Mouse (Mus musculus) neural tube, embryonic 14.5 days (tissue): ENCODE data around the gene Ifi47. TPM values are rescaled to one million over a fixed set of nuclear protein-coding genes. Genes with fewer than 3 reads are reported as not detected.
"Not testable (repeated sequence)": the region's sequence is repeated elsewhere in the genome, so short reads cannot be mapped to it uniquely, and the experiment has no call there.

Source experiments
- ATAC-seq: fragments of 200-750 bp; cut with Nextera tagmentation; 2 replicates; pipeline ENCODE4 v1.8.0; 2017; ENCODE audit warnings: low read depth, mild to moderate bottlenecking, moderate TSS enrichment, moderate library complexity
- H3K27ac ChIP-seq: fragments of 300-500 bp; sonication (generic); 2 replicates; pipeline ENCODE4 v1.5.1; 2014; ENCODE audit warnings: low read depth, mild to moderate bottlenecking, control low read depth, low read length, moderate library complexity, mixed read lengths
- H3K27me3 ChIP-seq: fragments of 300-500 bp; sonication (generic); 2 replicates; pipeline ENCODE4 v1.6.1; 2014; ENCODE audit warnings: low read length; ENCODE audit not compliant: control insufficient read depth, insufficient read depth
- H3K36me3 ChIP-seq: fragments of 300-500 bp; sonication (generic); 2 replicates; pipeline ENCODE4 v1.6.1; 2014; ENCODE audit warnings: low read length, mixed read lengths; ENCODE audit not compliant: control insufficient read depth, insufficient read depth
- H3K4me1 ChIP-seq: fragments of 300-500 bp; sonication (generic); 2 replicates; pipeline ENCODE4 v1.6.1; 2014; ENCODE audit warnings: low read length; ENCODE audit not compliant: control insufficient read depth, insufficient read depth
- H3K4me2 ChIP-seq: fragments of 300-500 bp; sonication (generic); 2 replicates; pipeline ENCODE4 v1.6.1; 2014; ENCODE audit warnings: mild to moderate bottlenecking, low read depth, low read length, control low read depth
- H3K4me3 ChIP-seq: fragments of 300-500 bp; sonication (generic); 2 replicates; pipeline ENCODE4 v1.5.1; 2014; ENCODE audit warnings: low read depth, low read length, control low read depth, mixed read lengths
- H3K9ac ChIP-seq: fragments of 300-500 bp; sonication (generic); replicated peaks from 2 replicates; pipeline ENCODE4 v1.6.1; 2014; ENCODE audit warnings: low read depth, mild to moderate bottlenecking, control low read depth, low read length, mixed read lengths
- H3K9me3 ChIP-seq: fragments of 300-500 bp; sonication (generic); 2 replicates; pipeline ENCODE4 v1.6.1; 2016; ENCODE audit warnings: low read length; ENCODE audit not compliant: control insufficient read depth
- WGBS: fragments of 180-500 bp; shearing (Covaris S2); extraction: QIAGEN DNeasy Blood & Tissue Kit; methylation state at CpG from one replicate; pipeline ENCODE4 v1.1.7; 2014; 5-methylcytosine and 5-hydroxymethylcytosine counted together
- polyA plus RNA-seq: library from polyadenylated mRNA; unstranded; fragments of >200 nt; fragmentation: Nextera tagmentation; extraction: Ambion mirVana; gene quantifications from 2 replicates; pipeline ENCODE4 v1.2.1, GENCODE M21; 2014

Gene Ifi47
- 0.62 TPM in 1 of 2 replicates, not detected in the other for polyA plus RNA-seq

GRCm38 (mm10) chr11:49076001-49076757 lies at the start of gene Ifi47:
TSS of gene Ifi47 (plus strand) at chr11:49076587.
- not testable (repeated sequence) for H3K4me1 ChIP-seq, H3K36me3 ChIP-seq, H3K4me3 ChIP-seq, H3K27ac ChIP-seq, H3K4me2 ChIP-seq, H3K9ac ChIP-seq, H3K9me3 ChIP-seq, H3K27me3 ChIP-seq, ATAC-seq
- 80% methylated on average over 6 of the region's 6 CpGs for WGBS

- not testable (repeated sequence) for H3K4me2 ChIP-seq, ATAC-seq, H3K9ac ChIP-seq, H3K27me3 ChIP-seq, H3K4me1 ChIP-seq, H3K36me3 ChIP-seq, H3K9me3 ChIP-seq, H3K27ac ChIP-seq, H3K4me3 ChIP-seq
Measured at GRCm38 (mm10) chr11:49050064-49050463, 26.3 kb upstream of the Ifi47 start.

GRCm38 (mm10) chr11:49051093-49051891 lies 25.1 kb upstream of the Ifi47 start, which contains the start of gene 9930111J21Rik2:
TSS of gene 9930111J21Rik2 (minus strand) at chr11:49051242.
- not testable (repeated sequence) for H3K4me2 ChIP-seq, H3K27me3 ChIP-seq, H3K9ac ChIP-seq, ATAC-seq, H3K36me3 ChIP-seq, H3K27ac ChIP-seq, H3K4me3 ChIP-seq, H3K9me3 ChIP-seq, H3K4me1 ChIP-seq
- WGBS, result 80% methylated on average over 1 of the region's 6 CpGs

- H3K4me3 ChIP-seq, H3K4me1 ChIP-seq, H3K36me3 ChIP-seq, H3K4me2 ChIP-seq, H3K9ac ChIP-seq, H3K9me3 ChIP-seq, H3K27me3 ChIP-seq, ATAC-seq, H3K27ac ChIP-seq: not testable (repeated sequence)
- WGBS, result no CpG with 5 or more reads among the region's 5 CpGs
Measured at GRCm38 (mm10) chr11:49051894-49052293, 24.5 kb upstream of the Ifi47 start.

- not testable (repeated sequence) for H3K4me2 ChIP-seq, H3K9me3 ChIP-seq, H3K27ac ChIP-seq, H3K4me1 ChIP-seq, ATAC-seq, H3K36me3 ChIP-seq, H3K9ac ChIP-seq, H3K27me3 ChIP-seq, H3K4me3 ChIP-seq
- 100% methylated on average over 1 of the region's 3 CpGs for WGBS
Measured at GRCm38 (mm10) chr11:49060061-49060460, 16.3 kb upstream of the Ifi47 start.

GRCm38 (mm10) chr11:49061865-49062264 lies 14.5 kb upstream of the Ifi47 start:
- H3K27me3 ChIP-seq, H3K27ac ChIP-seq, ATAC-seq, H3K4me2 ChIP-seq, H3K4me3 ChIP-seq, H3K36me3 ChIP-seq, H3K4me1 ChIP-seq, H3K9me3 ChIP-seq, H3K9ac ChIP-seq: not testable (repeated sequence)
- WGBS, result 81% methylated on average over 2 of the region's 2 CpGs

- H3K4me2 ChIP-seq, H3K4me1 ChIP-seq, H3K36me3 ChIP-seq, H3K27ac ChIP-seq, ATAC-seq, H3K9ac ChIP-seq, H3K9me3 ChIP-seq, H3K4me3 ChIP-seq, H3K27me3 ChIP-seq: not testable (repeated sequence)
- 88% methylated on average over 5 of the region's 5 CpGs for WGBS
Measured at GRCm38 (mm10) chr11:49063713-49064469, 12.5 kb upstream of the Ifi47 start, which contains the start of gene Tgtp2. TSS of gene Tgtp2 (minus strand) at chr11:49064206.

- ATAC-seq, result no peak
- H3K36me3 ChIP-seq, result no peaks in the 10 kb centered on the region
- no peak overlapping the region for H3K4me2 ChIP-seq
- no peak overlapping the region for H3K4me3 ChIP-seq
- no peaks in the 10 kb centered on the region for H3K9me3 ChIP-seq
- WGBS, result 95% methylated on average over 1 of the region's 1 CpGs
- no peak overlapping the region for H3K27ac ChIP-seq
- H3K9ac ChIP-seq, result no peak overlapping the region
- no peaks in the 10 kb centered on the region for H3K4me1 ChIP-seq
- no peaks in the 10 kb centered on the region for H3K27me3 ChIP-seq
Measured at GRCm38 (mm10) chr11:49068358-49068757, 8.0 kb upstream of the Ifi47 start.
